Mouse (Mus musculus) ES-Bruce4 (cell line): ENCODE results near the gene Rbpj.

Experiments
- CTCF ChIP-seq: IDR thresholded peaks from one replicate; pipeline ENCODE4 v1.8.1; 2011; ENCODE audit warnings: low read depth, low read length
- EP300 ChIP-seq: IDR thresholded peaks from 2 replicates; pipeline ENCODE4 v1.6.1; 2011; ENCODE audit warnings: low read depth, low read length; ENCODE audit not compliant: insufficient read depth

DNA sequence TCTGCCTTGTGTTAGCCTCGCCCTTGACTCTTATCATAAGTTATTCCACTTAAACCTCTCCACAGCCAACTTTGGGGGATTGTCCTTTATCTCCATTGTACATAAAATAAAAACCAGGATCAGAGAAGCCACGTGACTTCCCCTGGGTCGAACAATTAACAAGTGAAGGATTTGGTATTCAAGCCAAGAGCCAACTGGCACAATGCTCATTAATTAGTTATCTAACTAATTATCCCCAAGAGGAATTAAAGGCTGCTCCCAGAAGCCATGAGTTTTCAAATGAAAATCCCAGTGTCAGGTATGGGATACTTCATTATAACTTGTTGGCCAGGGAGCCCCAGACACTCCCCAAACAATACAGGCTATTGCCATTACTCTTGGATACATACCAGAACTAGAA is 218.0 kb downstream of the Rbpj start:
- TF ChIP-seq CTCF = no peak
- TF ChIP-seq EP300 = no peak
